Mouse (Mus musculus) B cell, adult 2 months (primary cell): ENCODE data around the gene Abhd17a.
A peak's percentile ranks its signal among the peaks of the same experiment; 100 is the strongest.

Experiments used
- DNase-seq, 2 experiments: peaks; one replicate each; pipeline ENCODE4 v3.0.0; 2022

Gene Abhd17a

DNA sequence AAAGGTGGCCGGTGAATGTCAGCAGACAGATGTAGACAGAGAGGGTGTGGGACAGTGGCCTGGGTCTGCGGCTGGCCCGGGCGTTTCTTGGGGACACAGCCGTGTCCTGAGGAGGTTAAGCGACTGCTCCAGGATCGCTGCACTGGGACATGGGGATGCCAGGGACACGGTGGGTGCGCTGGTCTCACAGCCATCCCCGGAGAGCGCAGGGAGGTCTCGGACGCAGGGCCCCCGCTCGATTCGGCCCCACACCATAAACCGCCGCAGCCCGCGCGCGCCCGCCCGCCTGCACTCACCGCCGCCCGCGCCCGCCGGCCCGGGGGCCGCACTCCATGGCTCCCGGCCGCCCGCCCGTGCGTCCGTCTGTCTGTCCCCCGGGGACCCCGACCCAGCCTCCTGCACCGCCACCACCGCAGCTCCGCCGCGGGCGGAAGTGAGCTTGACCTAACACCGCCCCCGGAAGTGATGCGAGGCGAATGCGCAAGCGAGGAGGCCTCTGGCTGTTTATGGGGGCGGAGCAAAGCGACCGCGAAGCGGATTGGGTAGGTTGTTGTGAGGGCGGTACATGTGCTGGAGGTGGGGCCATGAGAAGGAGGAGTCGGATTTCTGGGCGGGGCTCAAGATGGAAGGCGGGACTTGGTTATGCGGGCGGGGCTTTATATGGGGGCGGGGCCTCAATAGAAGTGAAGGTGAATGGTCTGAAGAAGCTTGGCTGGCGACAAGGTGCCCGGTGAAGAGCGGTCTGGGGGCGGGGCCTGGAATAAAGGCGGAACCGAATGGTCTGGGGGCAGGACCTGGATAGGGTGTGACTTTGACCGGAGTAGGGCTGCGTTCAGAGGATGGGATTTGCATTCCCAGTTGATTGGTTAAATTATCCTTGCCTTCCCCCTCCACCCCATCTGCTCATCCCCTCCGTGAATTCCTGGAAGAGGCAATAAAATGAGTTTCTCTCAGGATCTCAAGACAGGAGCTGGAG lies at the start of gene Abhd17a:
Gene Abhd17a, minus strand, starts transcription at position 463 of the 976 bp plus-strand sequence.
- peak; percentile 96 to 97 for DNase-seq

DNA sequence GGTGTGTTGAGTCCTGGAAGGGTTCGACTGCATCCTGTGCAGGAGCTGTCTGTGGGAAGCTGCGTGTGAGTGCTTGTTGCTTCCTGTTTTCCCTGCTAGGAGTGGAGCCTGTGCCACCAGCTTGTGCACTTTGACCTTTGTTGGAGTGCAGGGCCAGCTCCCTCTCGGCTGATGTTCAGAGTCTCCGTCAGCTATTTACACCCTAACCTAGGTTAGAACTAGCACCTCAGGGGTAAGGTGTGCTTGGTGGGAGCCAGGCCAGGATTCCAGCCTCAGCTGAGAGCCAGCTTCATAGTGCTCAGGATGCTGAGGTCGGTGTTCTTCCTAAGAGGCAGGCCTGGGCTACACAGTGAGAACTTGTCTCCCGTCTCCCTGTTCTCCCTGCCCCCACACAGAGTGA lies 45.2 kb upstream of the Abhd17a start:
- no peak for DNase-seq

DNA sequence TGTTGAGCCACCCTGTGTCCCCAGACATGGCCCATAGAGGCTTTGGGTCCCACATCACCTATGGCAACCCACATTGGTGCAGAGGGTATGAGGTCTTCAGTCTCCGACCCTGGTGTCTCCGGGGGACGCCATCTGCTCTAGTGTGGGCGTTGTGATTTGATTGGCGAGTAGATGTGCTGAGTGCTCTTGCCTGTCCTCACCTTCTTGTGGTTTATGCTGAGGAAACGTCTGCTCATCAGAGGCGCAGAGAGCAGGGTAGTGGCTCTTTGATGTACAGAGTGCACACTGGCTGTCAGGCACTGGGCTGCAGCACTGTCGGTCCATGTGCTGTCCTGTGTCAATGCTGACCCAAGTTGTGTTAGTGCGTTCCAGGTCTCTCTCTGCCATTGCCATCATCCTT lies 38.8 kb upstream of the Abhd17a start:
- no peak for DNase-seq

DNA sequence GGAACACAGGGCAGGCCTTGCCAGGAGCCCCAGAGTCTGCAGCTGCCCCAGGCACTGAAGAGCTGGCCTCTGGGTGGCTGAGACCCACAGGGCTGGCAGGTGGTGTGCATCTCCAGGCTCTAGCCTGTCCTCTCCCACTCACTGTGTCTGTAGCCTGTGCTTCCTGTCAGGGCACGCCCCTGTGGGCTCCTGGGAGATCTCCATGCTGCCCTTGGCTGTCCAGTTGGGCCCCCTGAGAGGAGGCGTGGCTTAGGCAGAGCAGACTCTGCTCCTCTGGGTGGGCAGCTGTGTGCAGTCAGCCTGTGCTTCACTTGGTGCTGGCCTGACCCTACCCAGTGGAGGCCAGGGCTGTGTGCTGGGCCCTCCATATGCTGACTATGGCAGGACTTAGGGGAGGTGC lies 37.5 kb upstream of the Abhd17a start:
- DNase-seq, result no peak

DNA sequence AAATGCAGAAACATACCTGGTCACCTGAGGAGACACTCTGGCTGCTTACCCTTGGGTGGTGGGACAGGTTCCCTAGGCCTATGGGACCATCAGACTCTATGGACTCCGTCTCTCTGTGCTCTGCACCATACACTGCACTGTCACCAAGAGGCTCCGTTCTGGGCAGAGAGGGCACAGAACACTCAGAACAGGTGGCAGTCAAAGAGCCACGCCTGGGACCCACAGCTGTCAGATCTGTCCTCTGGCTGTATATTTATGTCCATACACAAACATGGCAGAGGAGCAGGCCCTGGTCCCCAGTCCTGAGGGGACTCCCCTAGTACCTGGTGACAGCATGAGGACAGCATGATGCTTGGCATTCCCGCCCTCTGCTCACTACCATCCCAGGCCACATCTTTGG lies 35.6 kb upstream of the Abhd17a start:
- DNase-seq, result no peak

DNA sequence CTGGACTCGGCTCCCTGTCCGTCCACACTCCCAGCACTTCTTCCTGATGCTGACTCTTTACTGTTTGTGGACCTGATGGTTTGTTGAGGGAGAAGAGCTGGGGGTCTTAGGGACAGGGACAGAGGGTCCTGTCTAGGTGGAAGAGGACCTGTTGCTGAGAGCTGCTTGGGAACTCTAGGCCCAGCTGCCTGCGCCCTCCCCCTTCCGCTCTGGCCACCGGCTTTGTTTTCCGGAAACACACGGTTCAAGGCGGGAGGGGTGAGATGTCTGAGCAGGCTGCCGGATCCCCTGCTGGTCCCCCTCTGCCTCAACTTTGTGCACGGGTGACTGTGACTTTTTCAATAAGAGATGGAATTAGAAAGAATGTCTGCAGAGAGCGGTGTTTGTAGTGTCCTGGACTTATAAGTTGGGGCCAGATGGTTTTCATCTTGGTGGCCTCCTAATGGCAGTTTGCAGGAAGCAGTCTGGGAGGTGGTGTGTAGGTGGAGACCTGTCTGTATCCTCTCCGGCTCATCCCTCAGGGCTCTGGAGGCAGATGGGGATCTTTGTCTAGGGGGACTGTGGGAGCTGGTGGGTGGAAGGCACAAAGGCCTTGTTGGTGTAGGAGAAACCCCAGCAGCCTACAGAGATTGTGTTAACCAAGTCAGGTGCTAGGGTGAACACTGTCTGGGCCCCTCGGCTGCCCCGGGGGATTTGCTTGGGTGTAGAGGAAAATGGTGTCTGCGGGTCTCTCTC lies 33.5 kb upstream of the Abhd17a start:
- DNase-seq, result peak; percentile 77 to 81

DNA sequence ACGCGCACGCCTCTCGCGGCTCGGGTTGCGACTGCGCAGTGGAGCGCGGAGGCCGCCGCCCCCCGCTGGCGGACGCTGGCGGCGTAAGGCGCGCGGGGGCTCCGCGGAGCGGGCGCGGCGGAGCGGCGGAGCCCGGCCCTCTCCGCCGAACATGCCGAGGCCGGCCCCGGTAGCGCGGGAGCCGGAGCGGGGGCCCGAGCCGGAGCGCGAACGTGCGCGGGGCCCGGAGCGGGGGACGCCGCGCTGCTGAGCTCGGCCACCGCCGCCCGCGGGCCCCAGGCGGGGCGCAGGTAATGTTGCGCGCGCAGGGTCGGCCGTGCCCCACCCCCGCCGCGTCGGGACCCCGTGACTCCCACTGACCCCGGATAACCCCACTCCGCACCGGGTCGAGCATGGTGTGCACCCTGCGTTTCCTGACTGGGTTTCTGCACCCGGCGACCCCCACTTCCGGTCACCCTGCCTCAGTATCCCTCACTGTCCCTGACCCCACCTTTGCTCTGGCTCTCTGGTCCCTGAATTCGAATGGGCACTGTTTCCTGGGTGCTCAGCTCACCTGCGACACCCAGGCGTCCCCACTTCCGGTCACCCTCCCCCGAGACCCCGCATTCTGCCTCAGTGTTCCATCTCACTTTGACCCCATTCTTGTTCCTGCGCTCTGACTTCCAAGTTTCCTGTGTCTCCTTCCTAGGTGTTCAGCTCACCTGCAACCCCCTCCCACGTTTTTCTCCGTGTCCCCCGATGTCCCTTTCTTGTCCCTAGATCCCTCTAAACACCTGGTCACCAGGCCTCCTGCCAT lies 32.7 kb upstream of the Abhd17a start, which contains the start of gene Csnk1g2:
Gene Csnk1g2, plus strand, starts transcription at position 178 of the 796 bp plus-strand sequence.
- DNase-seq, result peak in 1 of 2 experiments; percentile 79

DNA sequence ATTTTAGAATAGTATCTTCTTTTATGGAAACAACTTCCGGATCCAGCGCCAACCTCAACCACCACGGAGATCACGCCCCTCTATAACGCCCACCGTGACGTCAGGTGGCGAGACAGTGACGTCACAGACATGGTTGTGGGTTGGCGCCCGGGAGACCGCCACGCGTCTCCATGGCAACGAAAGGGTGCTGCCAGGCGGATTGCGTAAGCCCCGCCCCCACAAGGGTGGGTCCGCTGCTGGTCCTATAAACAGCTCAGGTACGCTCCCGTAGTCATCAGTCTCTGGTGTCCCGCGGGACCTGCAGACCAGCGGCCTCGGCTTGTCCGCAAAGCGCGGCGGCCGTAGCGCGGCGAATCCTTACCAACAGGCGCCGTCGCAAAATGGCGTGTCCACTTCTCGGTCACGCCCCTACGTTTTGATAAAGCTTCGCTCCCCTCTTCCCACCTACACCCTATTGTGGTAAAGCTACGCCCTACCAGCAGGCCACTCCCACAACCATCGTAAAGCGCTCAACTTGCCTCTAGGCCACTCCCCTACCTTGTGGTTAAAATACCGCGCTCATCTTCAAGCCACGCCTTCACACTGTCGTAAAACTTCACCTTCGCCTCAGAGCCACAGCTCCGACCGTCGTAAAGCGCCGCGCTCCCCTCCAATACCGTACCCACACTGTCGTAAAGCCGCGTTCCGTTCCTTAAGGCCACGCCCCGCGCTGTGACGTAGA lies 32.0 kb upstream of the Abhd17a start:
- DNase-seq, result peak; percentile 100

DNA sequence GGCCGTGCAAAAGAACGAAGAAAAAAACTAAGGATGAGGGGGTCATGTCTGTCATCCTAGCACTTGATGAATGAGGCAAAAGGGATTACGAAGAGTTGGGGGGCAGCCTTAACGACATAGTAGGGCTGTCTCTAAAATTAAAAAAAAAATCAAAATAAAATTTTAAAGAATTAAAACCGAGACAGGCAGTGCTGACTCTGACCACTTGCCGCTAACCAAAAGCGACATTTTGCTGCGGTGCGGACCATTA lies 31.5 kb upstream of the Abhd17a start:
- no peak for DNase-seq

DNA sequence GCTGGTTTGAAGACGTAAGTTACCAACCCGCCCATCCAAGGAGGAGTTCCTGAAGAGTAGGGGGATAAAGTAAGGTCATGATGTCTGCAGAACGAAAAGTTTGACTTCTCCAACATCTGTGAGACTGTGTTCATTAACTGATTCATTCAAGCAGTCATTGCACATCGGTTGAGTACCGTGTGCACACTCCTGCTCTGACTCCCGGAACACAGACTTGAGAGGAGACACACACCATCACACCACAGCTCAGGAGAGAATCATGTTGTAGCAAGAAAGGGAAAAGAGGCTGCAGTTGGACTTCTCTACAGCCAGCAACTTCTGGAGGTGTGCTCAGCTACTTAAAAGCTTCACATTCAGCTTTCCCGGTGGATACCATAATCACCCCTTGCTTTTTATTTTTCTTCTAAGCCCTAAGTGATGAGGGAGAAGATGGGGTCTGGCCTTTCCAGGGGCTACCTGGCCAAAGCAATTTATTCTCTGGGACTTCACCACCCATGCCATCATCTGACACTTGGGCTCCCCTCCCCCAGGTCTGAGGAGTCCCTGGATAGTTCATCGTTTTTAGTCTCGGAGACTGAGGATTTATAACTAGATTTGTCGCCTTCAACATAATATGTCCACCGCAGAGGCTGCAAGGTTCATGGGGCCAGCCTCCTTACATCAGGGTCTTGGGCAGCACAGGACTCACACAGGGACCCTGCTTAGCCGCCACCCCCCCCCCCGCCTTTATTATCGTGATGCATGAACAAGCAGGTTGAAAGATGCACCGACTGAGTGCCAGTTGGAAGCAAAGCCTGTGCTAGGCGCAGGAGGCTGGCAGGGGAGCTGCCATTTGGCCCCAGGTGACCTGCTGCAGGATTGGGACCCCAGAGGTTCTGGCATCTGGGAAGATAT lies 30.9 kb upstream of the Abhd17a start:
- peak; percentile 45 to 48 for DNase-seq

DNA sequence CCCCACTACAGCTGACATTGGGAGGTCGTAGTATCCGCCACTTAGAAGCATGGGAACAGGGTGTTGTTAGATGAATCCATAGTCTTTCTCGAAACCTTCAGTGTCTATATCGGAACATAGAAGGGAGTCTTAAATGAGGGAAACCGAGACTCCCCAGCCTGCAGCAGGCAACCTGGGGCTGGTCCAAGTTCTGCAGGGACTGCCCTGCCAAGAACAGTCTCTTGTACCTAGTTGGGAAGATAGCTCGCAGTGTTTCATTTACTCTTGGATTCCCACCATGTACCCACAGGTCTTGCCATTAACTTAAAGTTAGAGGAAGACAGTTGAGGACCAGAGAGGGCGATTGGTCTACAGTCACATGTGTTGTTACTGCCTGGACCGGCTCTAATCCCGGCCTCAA lies 30.2 kb upstream of the Abhd17a start:
- DNase-seq, result no peak

DNA sequence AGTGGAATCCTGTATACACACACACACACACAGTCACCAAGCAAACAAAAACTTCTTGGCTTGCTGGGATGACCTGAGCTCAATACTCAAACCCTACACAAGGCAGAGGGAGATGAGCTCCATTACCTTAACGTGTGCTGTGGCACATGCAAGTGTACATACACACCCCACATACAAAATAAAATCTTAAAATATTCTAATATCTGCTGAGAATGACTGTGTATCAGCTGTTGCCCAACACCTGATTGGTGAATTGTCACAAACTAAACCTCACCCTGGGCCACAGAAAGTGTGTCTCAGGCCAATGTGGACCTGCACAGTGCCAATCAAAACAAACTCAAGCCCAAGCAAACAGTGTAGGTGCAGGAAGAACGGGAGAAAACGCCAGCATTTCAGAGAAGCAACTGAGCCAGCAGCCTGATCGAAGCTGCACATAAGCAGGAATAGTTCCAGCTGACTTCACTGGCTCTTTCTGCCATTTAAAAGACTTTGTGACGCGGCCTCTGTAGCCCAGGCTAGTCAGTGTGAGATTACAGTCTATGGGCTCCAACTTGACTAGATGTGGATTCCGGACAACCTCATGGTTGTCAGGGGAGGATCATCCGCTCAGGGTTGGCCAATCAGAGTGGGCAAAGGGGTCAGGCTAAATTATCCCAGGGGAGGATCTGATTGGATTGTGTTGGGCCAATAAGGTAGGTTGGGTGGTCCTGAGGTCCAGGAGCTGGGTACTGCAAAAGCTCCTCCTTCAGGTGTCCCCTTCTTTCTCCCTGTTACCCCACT lies 29.5 kb upstream of the Abhd17a start:
- DNase-seq, result no peak

DNA sequence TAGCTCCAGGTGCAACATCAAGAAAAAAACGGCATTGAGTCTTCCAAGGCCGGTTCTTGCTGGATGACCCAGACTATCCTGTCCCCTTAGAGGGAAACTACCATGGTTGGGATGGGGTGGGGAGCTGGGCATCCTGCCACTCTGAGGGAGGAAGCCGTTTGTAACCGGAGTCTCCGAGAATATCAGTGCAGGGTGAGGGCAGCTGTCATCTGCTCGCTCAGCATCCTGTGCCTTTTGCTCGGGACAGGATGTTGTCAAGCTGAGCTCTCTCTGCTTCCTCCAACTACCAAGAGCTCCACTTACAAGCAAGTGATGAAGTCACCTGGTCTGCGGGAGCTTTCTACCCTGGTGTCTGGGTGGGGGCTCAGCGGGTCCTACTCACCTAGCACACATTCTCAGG lies 28.0 kb upstream of the Abhd17a start:
- DNase-seq, result peak; percentile 67 to 68

DNA sequence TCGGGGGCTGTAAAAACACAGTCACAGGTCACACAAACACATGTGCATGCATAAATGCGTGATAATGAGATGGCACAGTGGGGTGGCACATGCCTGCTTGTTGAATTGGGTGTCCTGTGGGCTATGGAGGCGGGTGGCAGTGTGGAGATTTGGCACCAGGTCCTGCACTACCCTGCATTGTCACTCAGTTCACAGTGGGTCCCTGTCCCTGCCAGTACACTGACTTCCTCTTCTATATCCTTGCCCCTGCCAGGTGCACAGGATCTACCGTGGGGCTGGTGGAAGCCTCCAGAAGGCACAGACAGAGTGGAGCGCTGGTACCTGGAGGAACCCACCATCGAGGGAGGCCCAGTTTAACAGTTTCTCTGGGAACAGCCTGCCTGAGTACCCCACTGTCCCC lies 24.2 kb upstream of the Abhd17a start:
- no peak for DNase-seq

DNA sequence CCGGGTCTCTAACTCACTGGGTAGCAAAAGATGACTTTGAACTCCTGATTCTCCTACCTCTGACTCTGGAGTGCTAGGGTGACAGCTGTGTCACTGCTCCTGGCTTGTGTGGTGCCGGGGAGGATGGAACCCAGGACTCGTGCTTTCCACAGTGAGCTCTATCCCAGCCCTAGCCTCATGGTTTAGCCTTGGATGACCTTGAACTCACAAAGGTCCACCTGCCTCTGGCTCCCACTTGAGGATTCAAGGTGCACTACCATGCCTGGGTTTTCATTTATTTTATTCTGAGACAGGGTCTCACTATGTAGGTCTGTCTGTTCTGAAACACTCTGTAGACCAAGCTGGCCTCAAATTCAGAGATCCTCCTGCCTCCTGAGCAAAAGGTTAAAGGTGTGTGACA lies 23.7 kb upstream of the Abhd17a start:
- DNase-seq, result no peak

DNA sequence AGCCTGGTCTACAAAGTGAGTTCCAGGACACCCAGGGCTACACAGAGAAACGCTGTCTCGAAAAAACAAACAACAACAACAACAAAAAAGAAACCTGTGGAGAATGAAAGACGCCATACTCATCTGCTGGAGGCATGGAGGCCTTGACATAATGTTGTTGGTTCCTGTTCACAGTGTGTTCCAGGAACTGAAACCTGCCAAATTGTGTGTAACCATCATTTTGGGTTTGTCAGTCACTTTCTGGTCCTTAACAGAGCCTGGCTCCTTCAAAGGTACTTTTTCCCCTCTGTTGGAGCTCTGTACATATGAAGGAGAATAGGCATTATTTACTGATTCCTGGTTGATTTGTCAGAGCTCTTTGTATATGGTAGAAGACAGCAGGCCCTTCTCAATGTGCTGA lies 21.8 kb upstream of the Abhd17a start:
- DNase-seq, result peak in 1 of 2 experiments; percentile 31

DNA sequence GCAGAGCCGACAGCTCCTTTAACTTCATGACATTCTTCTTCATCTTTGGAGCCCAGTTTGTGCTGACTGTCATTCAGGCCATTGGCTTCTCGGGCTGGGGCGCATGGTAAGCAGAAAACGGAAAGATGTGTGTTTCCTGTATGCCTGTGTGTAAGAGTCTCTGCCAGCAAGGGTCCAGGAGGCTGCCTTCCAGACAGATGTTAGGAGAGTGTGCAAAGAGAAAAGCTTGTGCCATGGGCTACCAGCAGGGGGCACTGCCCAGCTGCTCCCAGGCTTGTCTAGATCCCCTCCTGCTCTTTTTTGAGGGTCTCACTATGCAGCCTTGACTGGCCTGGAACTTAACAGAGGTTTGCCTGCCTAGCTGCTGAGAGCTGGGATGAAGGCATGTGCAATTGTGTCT lies 20.9 kb upstream of the Abhd17a start:
- peak; percentile 78 for DNase-seq

DNA sequence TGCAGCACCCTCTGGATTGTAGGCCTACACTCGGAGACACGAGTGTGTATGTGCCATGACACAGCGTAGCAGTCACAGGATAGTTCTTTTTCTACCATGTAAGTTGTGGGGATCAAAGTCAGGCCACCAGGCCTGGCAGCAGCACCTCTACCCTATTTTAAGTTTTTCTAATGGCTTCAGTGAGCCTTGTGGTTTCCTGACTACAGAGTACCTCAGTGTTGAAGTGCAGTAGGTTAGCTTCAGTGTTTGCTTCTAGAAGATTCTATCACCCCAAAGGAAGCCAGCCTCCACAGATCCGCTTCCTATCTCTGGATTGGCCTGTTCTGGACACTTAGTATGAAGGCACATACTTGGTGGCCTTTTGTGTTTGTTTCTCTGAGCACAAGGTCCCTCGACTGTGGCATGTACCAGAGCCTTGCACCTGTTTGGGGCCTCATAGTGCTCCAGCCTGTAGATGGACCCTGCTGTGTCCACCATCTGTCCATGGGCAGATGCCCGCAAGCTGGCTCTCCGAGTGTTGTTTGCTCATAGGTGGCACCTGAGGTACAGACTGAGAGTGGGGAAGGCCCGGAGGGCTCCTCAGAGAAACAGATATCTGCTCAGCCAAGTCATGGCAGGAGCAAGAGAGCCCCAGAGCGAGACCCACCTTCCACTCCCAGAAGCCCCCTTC lies 20.1 kb upstream of the Abhd17a start:
- DNase-seq, result no peak

DNA sequence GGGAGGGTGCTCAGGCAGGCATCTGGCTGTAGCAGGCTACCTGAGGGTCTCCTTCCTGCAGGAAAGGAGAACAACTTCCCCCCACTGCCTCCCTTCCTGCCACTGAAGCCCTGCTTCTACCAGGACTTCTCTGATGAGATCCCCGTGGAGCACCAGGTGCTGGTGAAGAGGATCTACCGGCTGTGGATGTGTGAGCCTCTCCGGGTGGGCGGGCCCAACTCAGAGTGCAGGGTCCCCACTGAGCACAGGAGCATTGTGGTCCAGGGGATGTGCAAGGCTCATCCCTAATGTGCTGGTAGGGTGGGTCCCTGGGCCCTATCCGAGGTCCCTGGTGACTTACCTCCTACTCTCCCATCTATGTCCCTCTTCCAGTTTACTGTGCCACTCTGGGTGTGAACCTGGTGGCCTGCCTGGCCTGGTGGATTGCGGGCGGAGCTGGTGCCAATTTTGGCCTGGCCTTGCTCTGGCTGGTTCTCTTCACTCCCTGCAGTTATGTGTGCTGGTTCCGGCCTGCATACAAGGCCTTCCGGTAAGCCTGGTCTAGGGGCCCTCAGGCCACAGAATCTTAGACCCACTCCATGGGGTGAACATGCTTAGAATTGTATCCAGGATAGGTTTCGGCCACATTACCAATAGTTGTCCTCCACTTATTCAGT lies 19.3 kb upstream of the Abhd17a start:
- DNase-seq, result no peak

DNA sequence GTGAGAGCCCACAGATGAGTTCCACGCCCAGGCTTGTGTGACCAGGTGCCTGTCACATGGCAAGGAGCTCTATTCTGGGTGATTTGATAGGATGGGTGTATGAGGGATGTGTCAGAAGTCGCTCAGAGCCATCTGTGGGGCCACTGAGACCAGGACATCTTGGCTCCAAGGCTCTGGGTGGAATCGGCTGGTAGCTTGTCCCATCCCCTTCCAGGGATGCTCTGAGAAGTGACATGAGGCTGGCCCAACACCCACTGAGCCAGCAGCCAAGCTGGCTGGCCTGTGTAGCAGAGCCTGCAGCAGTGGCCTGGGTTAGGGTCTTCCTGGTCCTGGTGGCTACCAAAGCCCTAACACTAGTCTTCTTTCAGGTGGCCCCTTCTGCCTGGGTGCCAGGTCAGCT lies 18.3 kb upstream of the Abhd17a start:
- DNase-seq, result no peak
